In genomic region chr3:108022650-108023049, GRCm38 (mm10) we compare ENCODE assay signal across 19 mouse cellular contexts. TPM values are rescaled to one million over a fixed set of nuclear protein-coding genes. Genes with fewer than 3 reads are reported as not detected.
DNase-seq lines count a peak whose midpoint lies in the region; ATAC-seq lines count a peak whose summit lies in the region.
"Had no signal": no experiment of that assay in that cellular context is flagged by ENCODE, and none has a peak within 500 bp of the region (broad histone marks: within the 10 kb centered on the region; RNA-seq: fewer than 3 reads in every experiment).

No protein-coding gene starts in this region.

- H3K4me3 ChIP-seq in kidney, embryonic 15.5 days (replicated peaks) = no peak overlapping the region
- H3K4me3 ChIP-seq: hindbrain, embryonic 13.5 days; lung, embryonic 15.5 days; midbrain, embryonic 15.5 days; neural tube, embryonic 15.5 days had no signal

- peaks cover 12% of the 10 kb centered on the region for H3K4me1 ChIP-seq in kidney, embryonic 15.5 days

- no peak overlapping the region for H3K9ac ChIP-seq in kidney, embryonic 15.5 days
- H3K9ac ChIP-seq: hindbrain, embryonic 13.5 days; lung, embryonic 15.5 days; midbrain, embryonic 15.5 days; neural tube, embryonic 15.5 days had no signal

- H3K36me3 ChIP-seq in kidney, embryonic 15.5 days = no peaks in the 10 kb centered on the region
- H3K36me3 ChIP-seq: hindbrain, embryonic 13.5 days; lung, embryonic 15.5 days; midbrain, embryonic 15.5 days; neural tube, embryonic 15.5 days had no signal

- H3K27ac ChIP-seq in kidney, embryonic 15.5 days = no peak overlapping the region
- H3K27ac ChIP-seq: hindbrain, embryonic 13.5 days; lung, embryonic 15.5 days; midbrain, embryonic 15.5 days; neural tube, embryonic 15.5 days had no signal

- intact Hi-C loops in gastrocnemius, postnatal 14 days (cut with DNase I; ENCODE audit: low total_unique reads) = no loop called here

- no peak overlapping the region for H3K4me2 ChIP-seq in kidney, embryonic 15.5 days
- H3K4me2 ChIP-seq: hindbrain, embryonic 13.5 days; lung, embryonic 15.5 days; midbrain, embryonic 15.5 days; neural tube, embryonic 15.5 days had no signal

- DNase-seq in heart, adult 8-10 months (ENCODE audit: low spot score) = peak; percentile 33
- no peak for DNase-seq in heart, postnatal 4 days
- peak; percentile 27 for DNase-seq in adipocyte (ENCODE audit: low spot score)
- DNase-seq in gastrocnemius, postnatal 14 days = peak; percentile 52
- peak; percentile 59 for DNase-seq in lung, postnatal 14 days
- DNase-seq in kidney, adult 18-20 months = no peak
- DNase-seq: cerebellum, adult 9-10 months; kidney, adult 9 months; thymus, adult 2 months had no signal

- H3K9me3 ChIP-seq in kidney, embryonic 15.5 days (replicated peaks) = no peaks in the 10 kb centered on the region
- H3K9me3 ChIP-seq: hindbrain, embryonic 13.5 days; lung, embryonic 15.5 days; midbrain, embryonic 15.5 days; neural tube, embryonic 15.5 days had no signal

- no peak for ATAC-seq in kidney, embryonic 15.5 days (replicated peaks; ENCODE audit: low FRiP score)
- ATAC-seq in erythroblast, adult 5-6 weeks (replicated peaks; ENCODE audit: low FRiP score, poor library complexity, severe bottlenecking) = no peak
- ATAC-seq: midbrain, embryonic 15.5 days had no signal

- WGBS in kidney, embryonic 15.5 days = 78% methylated on average over 6 of the region's 6 CpGs

- H3K27me3 ChIP-seq in kidney, embryonic 15.5 days = no peaks in the 10 kb centered on the region
- H3K27me3 ChIP-seq: hindbrain, embryonic 13.5 days; lung, embryonic 15.5 days; midbrain, embryonic 15.5 days; neural tube, embryonic 15.5 days had no signal

RNA-seq across cellular contexts. Expression of gene Gstm1, which starts 4.9 kb away (rescaled TPM):
- 100 to 1,000 TPM; 385 to 498 (median 396) TPM for total RNA-seq in heart, adult 8-10 months (2022)
- total RNA-seq in heart, postnatal 4 days (2021) = 10 to 100 TPM; 46.2 to 48.4 TPM
- total RNA-seq in gastrocnemius, postnatal 14 days (2021) = 10 to 100 TPM; 84.0 to 90.4 TPM
- 75.6 and 93.6 TPM in 2 replicates for polyA plus RNA-seq in kidney, embryonic 15.5 days (2015; fragmentation: Nextera tagmentation; extraction: Ambion mirVana)
- total RNA-seq in erythroblast, adult 5-6 weeks (2015; ENCODE audit: low replicate concordance) = 160 and 254 TPM in 2 replicates
- total RNA-seq in erythroblast, adult 5-6 weeks (2017; ENCODE audit: low replicate concordance) = 49.2 and 74.5 TPM in 2 replicates

RNA-seq across cellular contexts. Expression of gene Gstm4, which starts 22.0 kb away (rescaled TPM):
- 10 to 100 TPM; 12.6 to 14.4 (median 13.3) TPM for total RNA-seq in heart, adult 8-10 months (2022)
- total RNA-seq in heart, postnatal 4 days (2021) = 10 to 100 TPM; 11.8 to 12.7 TPM
- 10 to 100 TPM; 11.4 to 12.0 TPM for total RNA-seq in gastrocnemius, postnatal 14 days (2021)
- polyA plus RNA-seq in kidney, embryonic 15.5 days (2015; fragmentation: Nextera tagmentation; extraction: Ambion mirVana) = 15.9 and 18.8 TPM in 2 replicates
- total RNA-seq in erythroblast, adult 5-6 weeks (2015; ENCODE audit: low replicate concordance) = 4.2 and 8.4 TPM in 2 replicates
- 0.28 and 0.51 TPM in 2 replicates for total RNA-seq in erythroblast, adult 5-6 weeks (2017; ENCODE audit: low replicate concordance)

RNA-seq across cellular contexts. Expression of gene Gstm2, which starts 36.4 kb away (rescaled TPM):
- 100 to 1,000 TPM; 237 to 300 (median 263) TPM for total RNA-seq in heart, adult 8-10 months (2022)
- total RNA-seq in heart, postnatal 4 days (2021) = 10 to 100 TPM; 43.2 to 43.6 TPM
- total RNA-seq in gastrocnemius, postnatal 14 days (2021) = 10 to 100 TPM; 43.8 to 50.8 TPM
- 93.9 and 101 TPM in 2 replicates for polyA plus RNA-seq in kidney, embryonic 15.5 days (2015; fragmentation: Nextera tagmentation; extraction: Ambion mirVana)
- 1.3 TPM in 1 of 2 replicates, not detected in the other for total RNA-seq in erythroblast, adult 5-6 weeks (2015; ENCODE audit: low replicate concordance)
- 0.60 and 2.1 TPM in 2 replicates for total RNA-seq in erythroblast, adult 5-6 weeks (2017; ENCODE audit: low replicate concordance)

RNA-seq across cellular contexts. Expression of gene Gstm3, which starts 53.6 kb away (rescaled TPM):
- total RNA-seq in heart, adult 8-10 months (2022) = not detected
- total RNA-seq in heart, postnatal 4 days (2021) = not detected
- total RNA-seq in gastrocnemius, postnatal 14 days (2021) = not detected
- polyA plus RNA-seq in kidney, embryonic 15.5 days (2015; fragmentation: Nextera tagmentation; extraction: Ambion mirVana) = 0.26 and 0.66 TPM in 2 replicates
- total RNA-seq in erythroblast, adult 5-6 weeks (2015; ENCODE audit: low replicate concordance) = not detected in 2 replicates
- not detected in 2 replicates for total RNA-seq in erythroblast, adult 5-6 weeks (2017; ENCODE audit: low replicate concordance)
- total RNA-seq: gastrocnemius, postnatal 36 days; layer of hippocampus, adult 8-10 months; left cerebral cortex, postnatal 36 days had no signal
- polyA plus RNA-seq: forebrain, embryonic 11.5 days; hindbrain, embryonic 13.5 days; neural tube, embryonic 15.5 days had no signal

Comparison
In these comparisons a context has a peak if more than half of its experiments do, and no peak if none do; other contexts are left out.
1. DNase-seq: peak in heart, adult 8-10 months (single experiment), adipocyte (single experiment), gastrocnemius, postnatal 14 days (single experiment) and lung, postnatal 14 days (single experiment); none in heart, postnatal 4 days (single experiment) and kidney, adult 18-20 months (single experiment).
2. RNA of gene Gstm2, which starts 36.4 kb away (total RNA-seq): 237 to 300 TPM in heart, adult 8-10 months, 43.8 to 50.8 TPM in gastrocnemius, postnatal 14 days and 43.2 to 43.6 TPM in heart, postnatal 4 days; 0.60 to 2.1 TPM in erythroblast, adult 5-6 weeks; every median in the first group is over 10 times any median in the second.